Mouse (Mus musculus) liver, postnatal 0 days (tissue): ENCODE results near the gene Bcl2.
"Not testable (repeated sequence)": the region's sequence is repeated elsewhere in the genome, so short reads cannot be mapped to it uniquely, and the experiment has no call there.

ENCODE experiments used
- CTCF ChIP-seq: sonication (generic); IDR thresholded peaks from 2 replicates; pipeline ENCODE4 v1.5.1; 2016; ENCODE audit warnings: antibody characterized with exemption, low read depth
- EP300 ChIP-seq: IDR thresholded peaks from 2 replicates; pipeline ENCODE4 v1.6.1; 2016; ENCODE audit warnings: antibody characterized with exemption, low read depth, mild to moderate bottlenecking

- TF ChIP-seq EP300, CTCF: not testable (repeated sequence)
Observed at GRCm38 (mm10) chr1:106534835-106535234, 179.2 kb downstream of the Bcl2 start.
